Mouse (Mus musculus) lung, postnatal 0 days (tissue): Measurements from ENCODE around the gene Ror1.

Experiments used
- CTCF ChIP-seq: IDR thresholded peaks from 2 replicates; pipeline ENCODE4 v1.5.1; 2016; ENCODE audit warnings: antibody characterized with exemption, mild to moderate bottlenecking
- EP300 ChIP-seq: IDR thresholded peaks from 2 replicates; pipeline ENCODE4 v1.6.1; 2016; ENCODE audit warnings: antibody characterized with exemption, mild to moderate bottlenecking, control low read depth

DNA sequence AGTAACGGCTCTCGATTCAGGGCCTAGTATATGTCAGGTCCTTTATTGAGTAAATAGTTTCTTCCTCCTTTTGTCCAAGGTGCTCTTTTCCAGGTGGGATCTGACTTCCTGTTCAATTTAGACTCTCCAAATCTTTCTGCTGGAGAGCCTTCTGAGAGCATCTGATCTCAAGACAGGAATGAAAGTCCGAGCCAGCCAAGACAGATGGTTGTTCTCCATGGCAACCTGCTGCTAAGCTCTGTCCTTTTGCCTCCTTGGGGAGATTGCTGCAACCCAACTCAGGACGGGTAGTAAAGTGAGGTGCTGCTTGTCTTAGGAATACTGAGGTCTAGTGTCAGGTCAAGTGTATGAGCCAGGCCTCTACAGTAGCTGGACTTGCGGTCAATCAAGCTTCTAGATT lies 25.0 kb downstream of the Ror1 start:
- no peak for TF ChIP-seq CTCF
- no peak for TF ChIP-seq EP300
